In genomic region chr11:94634431-94634830, GRCm38 (mm10) we compare ENCODE assay signal across 19 mouse cellular contexts. TPM values are rescaled to one million over a fixed set of nuclear protein-coding genes. Genes with fewer than 3 reads are reported as not detected.
DNase-seq lines count a peak whose midpoint lies in the region; ATAC-seq and TF ChIP-seq lines count a peak whose summit lies in the region.
"Had no signal": no experiment of that assay in that cellular context is flagged by ENCODE, and none has a peak within 500 bp of the region (broad histone marks: within the 10 kb centered on the region; RNA-seq: fewer than 3 reads in every experiment).

No protein-coding gene starts in this region.

- H3K4me2 ChIP-seq in kidney, embryonic 15.5 days, result no peak overlapping the region
- no peak overlapping the region for H3K4me2 ChIP-seq in midbrain, embryonic 11.5 days
- H3K4me2 ChIP-seq in midbrain, postnatal 0 days (ENCODE audit: low read depth, low read length, poor library complexity, severe bottlenecking), result no peak overlapping the region
- H3K4me2 ChIP-seq: forebrain, embryonic 13.5 days; heart, embryonic 12.5 days had no signal

- peak; percentile 79 for DNase-seq in kidney, adult 11 months
- peak; percentile 72 for DNase-seq in midbrain, embryonic 11.5 days (ENCODE audit: low spot score, missing footprints)
- DNase-seq in midbrain, postnatal 0 days (ENCODE audit: low spot score), result no peak
- DNase-seq in kidney, postnatal 14 days, result peak; percentile 65
- no peak for DNase-seq in layer of hippocampus, postnatal 36 days
- no peak for DNase-seq in left cerebral cortex, adult 2 months (ENCODE audit: extremely low spot score in 1 of 2, low spot score in 2 of 2)
- DNase-seq: adrenal gland, postnatal 14 days; cerebellum, adult 18-20 months; cerebellum, adult 9-11 months; cerebellum, postnatal 36 days; forebrain, postnatal 0 days; gastrocnemius, postnatal 14 days; heart, adult 2 months had no signal

- WGBS in kidney, embryonic 15.5 days, result 86% methylated on average over 5 of the region's 5 CpGs
- WGBS in midbrain, embryonic 11.5 days, result 88% methylated on average over 5 of the region's 5 CpGs
- 87% methylated on average over 5 of the region's 5 CpGs for WGBS in midbrain, postnatal 0 days

- ATAC-seq in kidney, embryonic 15.5 days (replicated peaks; ENCODE audit: low FRiP score), result no peak
- no peak for ATAC-seq in midbrain, embryonic 11.5 days (ENCODE audit: low FRiP score)
- no peak for ATAC-seq in midbrain, postnatal 0 days (ENCODE audit: low FRiP score)
- ATAC-seq: forebrain, embryonic 13.5 days; forebrain, postnatal 0 days had no signal

- H3K9me3 ChIP-seq in kidney, embryonic 15.5 days (replicated peaks), result no peaks in the 10 kb centered on the region
- no peaks in the 10 kb centered on the region for H3K9me3 ChIP-seq in midbrain, embryonic 11.5 days (ENCODE audit: control insufficient read depth, low read length)
- no peaks in the 10 kb centered on the region for H3K9me3 ChIP-seq in midbrain, postnatal 0 days (ENCODE audit: low read length)
- H3K9me3 ChIP-seq: embryonic facial prominence, embryonic 10.5 days; forebrain, embryonic 13.5 days; heart, embryonic 12.5 days; hindbrain, embryonic 10.5 days had no signal

- H3K4me1 ChIP-seq in kidney, embryonic 15.5 days, result peaks cover 14% of the 10 kb centered on the region
- H3K4me1 ChIP-seq in midbrain, embryonic 11.5 days (ENCODE audit: control insufficient read depth, insufficient read depth, low read length), result peaks cover 6% of the 10 kb centered on the region
- peaks cover 4% of the 10 kb centered on the region for H3K4me1 ChIP-seq in midbrain, postnatal 0 days (ENCODE audit: insufficient read depth, low read length)

- no peak for TF ChIP-seq CTCF in midbrain, postnatal 0 days (IDR thresholded peaks at IDR 0.05)
- TF ChIP-seq CTCF in left cerebral cortex, adult 2 months (IDR thresholded peaks at IDR 0.05), result no peak

- H3K9ac ChIP-seq in kidney, embryonic 15.5 days, result no peak overlapping the region
- no peak overlapping the region for H3K9ac ChIP-seq in midbrain, embryonic 11.5 days (ENCODE audit: low read length)
- H3K9ac ChIP-seq in midbrain, postnatal 0 days (replicated peaks; ENCODE audit: low read length, poor library complexity, severe bottlenecking), result no peak overlapping the region
- H3K9ac ChIP-seq: forebrain, embryonic 13.5 days; forebrain, postnatal 0 days; heart, embryonic 12.5 days had no signal

- H3K36me3 ChIP-seq in kidney, embryonic 15.5 days, result peaks cover 82% of the 10 kb centered on the region
- H3K36me3 ChIP-seq in midbrain, embryonic 11.5 days (ENCODE audit: control insufficient read depth, insufficient read depth, low read length), result peaks cover 29% of the 10 kb centered on the region
- H3K36me3 ChIP-seq in midbrain, postnatal 0 days (ENCODE audit: insufficient read depth, low read length), result peaks cover 67% of the 10 kb centered on the region

- no peaks in the 10 kb centered on the region for H3K27me3 ChIP-seq in kidney, embryonic 15.5 days
- no peaks in the 10 kb centered on the region for H3K27me3 ChIP-seq in midbrain, embryonic 11.5 days (ENCODE audit: control insufficient read depth, insufficient read depth, low read length)
- H3K27me3 ChIP-seq in midbrain, postnatal 0 days (ENCODE audit: insufficient read depth, low read length), result no peaks in the 10 kb centered on the region
- H3K27me3 ChIP-seq: forebrain, embryonic 13.5 days; heart, embryonic 12.5 days had no signal

- H3K4me3 ChIP-seq in kidney, embryonic 15.5 days (replicated peaks), result no peak overlapping the region
- no peak overlapping the region for H3K4me3 ChIP-seq in midbrain, embryonic 11.5 days (ENCODE audit: low read depth, low read length)
- H3K4me3 ChIP-seq in midbrain, postnatal 0 days (ENCODE audit: low read depth, low read length), result no peak overlapping the region
- H3K4me3 ChIP-seq in left cerebral cortex, adult 2 months, result no peak overlapping the region
- H3K4me3 ChIP-seq: embryonic facial prominence, embryonic 10.5 days; forebrain, embryonic 13.5 days; heart, adult 2 months; heart, embryonic 12.5 days; hindbrain, embryonic 10.5 days had no signal

- intact Hi-C loops in left cerebral cortex, adult 2 months (cut with DNase I), result loop anchor here (5.0 kb wide), 1 partner anchor 83 kb away; no protein-coding TSS in a partner anchor

- no peak overlapping the region for H3K27ac ChIP-seq in kidney, embryonic 15.5 days
- no peak overlapping the region for H3K27ac ChIP-seq in midbrain, embryonic 11.5 days (ENCODE audit: low read depth, low read length)
- no peak overlapping the region for H3K27ac ChIP-seq in midbrain, postnatal 0 days (ENCODE audit: low read depth, low read length)
- no peak overlapping the region for H3K27ac ChIP-seq in left cerebral cortex, adult 2 months
- H3K27ac ChIP-seq: embryonic facial prominence, embryonic 10.5 days; forebrain, embryonic 13.5 days; heart, adult 2 months; hindbrain, embryonic 10.5 days had no signal

RNA-seq across cellular contexts. Expression of gene Lrrc59, which starts 4.9 kb away (rescaled TPM):
- 204 and 215 TPM in 2 replicates for polyA plus RNA-seq in kidney, embryonic 15.5 days (2015; fragmentation: Nextera tagmentation; extraction: Ambion mirVana)
- 183 and 199 TPM in 2 replicates for polyA plus RNA-seq in midbrain, embryonic 11.5 days (2014; fragmentation: Nextera tagmentation; extraction: Ambion mirVana)
- 128 and 129 TPM in 2 replicates for total RNA-seq in midbrain, postnatal 0 days (2014; rRNA removed)
- 135 and 137 TPM in 2 replicates for polyA plus RNA-seq in midbrain, postnatal 0 days (2015; fragmentation: Nextera tagmentation; extraction: Ambion mirVana)
- total RNA-seq in layer of hippocampus, postnatal 36 days (2021), result 10 to 100 TPM; 78.7 to 81.1 TPM
- 10 to 100 TPM; 90.1 to 93.1 TPM for total RNA-seq in left cerebral cortex, adult 2 months (2021)

RNA-seq across cellular contexts. Expression of gene Mrpl27, which starts 19.1 kb away (rescaled TPM):
- polyA plus RNA-seq in kidney, embryonic 15.5 days (2015; fragmentation: Nextera tagmentation; extraction: Ambion mirVana), result 148 and 154 TPM in 2 replicates
- 125 and 129 TPM in 2 replicates for polyA plus RNA-seq in midbrain, embryonic 11.5 days (2014; fragmentation: Nextera tagmentation; extraction: Ambion mirVana)
- total RNA-seq in midbrain, postnatal 0 days (2014; rRNA removed), result 42.5 and 49.5 TPM in 2 replicates
- 162 and 169 TPM in 2 replicates for polyA plus RNA-seq in midbrain, postnatal 0 days (2015; fragmentation: Nextera tagmentation; extraction: Ambion mirVana)
- 10 to 100 TPM; 67.1 to 68.9 TPM for total RNA-seq in layer of hippocampus, postnatal 36 days (2021)
- total RNA-seq in left cerebral cortex, adult 2 months (2021), result 10 to 100 TPM; 63.7 to 66.4 TPM

RNA-seq across cellular contexts. Expression of gene Eme1, which starts 19.3 kb away (rescaled TPM):
- polyA plus RNA-seq in kidney, embryonic 15.5 days (2015; fragmentation: Nextera tagmentation; extraction: Ambion mirVana), result 25.9 and 27.1 TPM in 2 replicates
- polyA plus RNA-seq in midbrain, embryonic 11.5 days (2014; fragmentation: Nextera tagmentation; extraction: Ambion mirVana), result 46.8 and 47.7 TPM in 2 replicates
- total RNA-seq in midbrain, postnatal 0 days (2014; rRNA removed), result 0.28 and 0.49 TPM in 2 replicates
- polyA plus RNA-seq in midbrain, postnatal 0 days (2015; fragmentation: Nextera tagmentation; extraction: Ambion mirVana), result 0.75 and 0.82 TPM in 2 replicates
- total RNA-seq in layer of hippocampus, postnatal 36 days (2021), result not detected
- total RNA-seq in left cerebral cortex, adult 2 months (2021), result not detected
- total RNA-seq: gastrocnemius, adult 18-20 months; heart, adult 2 months had no signal

RNA-seq across cellular contexts. Expression of gene Acsf2, which starts 32.8 kb away (rescaled TPM):
- 7.9 and 8.9 TPM in 2 replicates for polyA plus RNA-seq in kidney, embryonic 15.5 days (2015; fragmentation: Nextera tagmentation; extraction: Ambion mirVana)
- polyA plus RNA-seq in midbrain, embryonic 11.5 days (2014; fragmentation: Nextera tagmentation; extraction: Ambion mirVana), result 4.9 TPM in 2 replicates
- 3.9 and 6.6 TPM in 2 replicates for total RNA-seq in midbrain, postnatal 0 days (2014; rRNA removed)
- 1.7 and 1.9 TPM in 2 replicates for polyA plus RNA-seq in midbrain, postnatal 0 days (2015; fragmentation: Nextera tagmentation; extraction: Ambion mirVana)
- 10 to 100 TPM; 15.1 to 17.1 TPM for total RNA-seq in layer of hippocampus, postnatal 36 days (2021)
- 10 to 100 TPM; 14.3 to 14.4 TPM for total RNA-seq in left cerebral cortex, adult 2 months (2021)

RNA-seq across cellular contexts. Expression of gene Xylt2, which starts 42.9 kb away (rescaled TPM):
- 20.3 and 22.4 TPM in 2 replicates for polyA plus RNA-seq in kidney, embryonic 15.5 days (2015; fragmentation: Nextera tagmentation; extraction: Ambion mirVana)
- polyA plus RNA-seq in midbrain, embryonic 11.5 days (2014; fragmentation: Nextera tagmentation; extraction: Ambion mirVana), result 8.2 and 12.0 TPM in 2 replicates
- total RNA-seq in midbrain, postnatal 0 days (2014; rRNA removed), result 38.4 and 45.8 TPM in 2 replicates
- 10.2 and 12.5 TPM in 2 replicates for polyA plus RNA-seq in midbrain, postnatal 0 days (2015; fragmentation: Nextera tagmentation; extraction: Ambion mirVana)
- 10 to 100 TPM; 23.0 to 26.1 TPM for total RNA-seq in layer of hippocampus, postnatal 36 days (2021)
- total RNA-seq in left cerebral cortex, adult 2 months (2021), result 10 to 100 TPM; 25.4 to 26.0 TPM

Comparison
In these comparisons a context has a peak if more than half of its experiments do, and no peak if none do; other contexts are left out.
1. DNase-seq: peak in kidney, adult 11 months (single experiment), midbrain, embryonic 11.5 days (single experiment) and kidney, postnatal 14 days (single experiment); none in midbrain, postnatal 0 days (single experiment), layer of hippocampus, postnatal 36 days (0 of 2) and left cerebral cortex, adult 2 months (0 of 2).